10 mouse cellular contexts compared by ENCODE assay signal in the genomic region with DNA sequence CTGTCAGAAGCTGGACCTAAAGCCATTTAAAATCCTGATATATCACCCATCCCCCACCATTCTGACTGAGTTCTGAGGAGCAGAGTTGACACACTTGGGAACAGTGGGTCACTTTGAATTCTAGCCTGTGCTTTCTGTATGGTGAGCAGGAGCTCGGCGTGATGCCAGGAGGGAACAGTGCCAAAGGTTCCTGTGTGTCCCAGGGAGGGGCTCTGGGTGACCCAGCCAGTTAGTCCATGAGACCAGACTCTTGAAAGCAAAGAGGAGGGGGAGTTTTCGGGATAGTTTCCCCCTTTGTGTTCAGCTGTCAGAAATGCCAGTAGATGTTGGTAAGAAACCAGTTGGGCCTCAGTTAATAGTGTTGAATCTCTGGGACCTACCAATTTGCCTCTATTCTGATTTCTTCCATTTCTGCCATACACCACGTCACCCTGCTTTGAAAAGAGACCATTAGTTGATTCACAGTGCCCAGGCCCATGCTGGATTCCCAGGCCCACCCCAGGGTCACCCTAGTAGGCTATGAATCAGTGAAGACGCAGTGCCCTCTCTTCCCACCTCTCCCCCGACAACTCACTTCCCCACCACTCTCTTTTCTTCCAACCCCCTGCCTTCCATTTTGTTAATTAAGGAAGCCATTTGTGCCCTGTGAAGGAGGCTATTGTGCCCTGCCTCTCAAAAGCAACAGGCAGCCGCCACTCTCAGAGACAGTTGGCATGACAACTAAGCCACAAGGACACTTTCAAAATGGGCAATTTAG. TPM values are rescaled to one million over a fixed set of nuclear protein-coding genes. Genes with fewer than 3 reads are reported as not detected.
DNase-seq lines count a peak whose midpoint lies in the region; ATAC-seq lines count a peak whose summit lies in the region.
"Had no signal": no experiment of that assay in that cellular context is flagged by ENCODE, and none has a peak within 500 bp of the region (broad histone marks: within the 10 kb centered on the region; RNA-seq: fewer than 3 reads in every experiment).

No protein-coding gene starts in this region.

- no peaks in the 10 kb centered on the region for H3K36me3 ChIP-seq in lung, embryonic 15.5 days
- H3K36me3 ChIP-seq in hindbrain, embryonic 14.5 days (replicated peaks; ENCODE audit: control insufficient read depth, insufficient read depth), result no peaks in the 10 kb centered on the region

- no peak overlapping the region for H3K4me3 ChIP-seq in lung, embryonic 15.5 days
- no peak overlapping the region for H3K4me3 ChIP-seq in hindbrain, embryonic 14.5 days (replicated peaks; ENCODE audit: low read length)
- H3K4me3 ChIP-seq: myocyte had no signal

- DNase-seq in cerebellum, postnatal 4 days (ENCODE audit: low spot score in 2 of 2), result peak; percentile 62 to 71
- DNase-seq in cerebellum, adult 11-12 months, result no peak
- DNase-seq in lung, postnatal 25 days (ENCODE audit: low spot score), result no peak
- peak; percentile 71 for DNase-seq in hindbrain, embryonic 14.5 days (ENCODE audit: low spot score)
- DNase-seq in retina, embryonic 14.5 days (ENCODE audit: low spot score), result peak; percentile 45
- no peak for DNase-seq in gastrocnemius, adult 18-20 months (ENCODE audit: low spot score)
- no peak for DNase-seq in natural killer cell, adult 2 months (ENCODE audit: low spot score in 2 of 2)

- no peaks in the 10 kb centered on the region for H3K27me3 ChIP-seq in lung, embryonic 15.5 days
- H3K27me3 ChIP-seq in hindbrain, embryonic 14.5 days (ENCODE audit: control insufficient read depth, insufficient read depth, low read length), result no peaks in the 10 kb centered on the region

- H3K4me1 ChIP-seq in lung, embryonic 15.5 days, result peaks cover 7% of the 10 kb centered on the region
- peaks cover 15% of the 10 kb centered on the region; the same call in 1 of the 2 replicates for H3K4me1 ChIP-seq in hindbrain, embryonic 14.5 days (replicated peaks; ENCODE audit: control insufficient read depth, insufficient read depth, low read length)

- WGBS in lung, embryonic 15.5 days, result 61% methylated on average over 7 of the region's 7 CpGs
- WGBS in hindbrain, embryonic 14.5 days, result 34% methylated on average over 7 of the region's 7 CpGs

- no peaks in the 10 kb centered on the region for H3K9me3 ChIP-seq in lung, embryonic 15.5 days
- no peaks in the 10 kb centered on the region for H3K9me3 ChIP-seq in hindbrain, embryonic 14.5 days (ENCODE audit: control insufficient read depth, low read length)

- H3K9ac ChIP-seq in lung, embryonic 15.5 days, result no peak overlapping the region
- no peak overlapping the region for H3K9ac ChIP-seq in hindbrain, embryonic 14.5 days

- peak; percentile 75; the same call in 1 of the 2 replicates for ATAC-seq in lung, embryonic 15.5 days (ENCODE audit: borderline replicate concordance, extremely low read depth, low FRiP score, low TSS enrichment)
- peak; percentile 85; the same call in 1 of the 2 replicates for ATAC-seq in hindbrain, embryonic 14.5 days (ENCODE audit: low FRiP score)

- H3K27ac ChIP-seq in lung, embryonic 15.5 days, result 0 out of 2 replicates have a peak overlapping the region, but pooled peaks have one; percentile 4
- H3K27ac ChIP-seq in hindbrain, embryonic 14.5 days, result peak overlapping the region; percentile 33; the same call in 1 of the 2 replicates

- H3K4me2 ChIP-seq in lung, embryonic 15.5 days, result no peak overlapping the region
- H3K4me2 ChIP-seq in hindbrain, embryonic 14.5 days (replicated peaks), result no peak overlapping the region

RNA-seq across cellular contexts. Expression of a gene that starts 38.6 kb away (rescaled TPM):
- polyA plus RNA-seq in lung, embryonic 15.5 days (2015; fragmentation: Nextera tagmentation; extraction: Ambion mirVana), result 165 and 174 TPM in 2 replicates
- polyA plus RNA-seq in hindbrain, embryonic 14.5 days (2014; fragmentation: Nextera tagmentation; extraction: Ambion mirVana), result 136 and 151 TPM in 2 replicates
- total RNA-seq in gastrocnemius, adult 18-20 months (2021), result 10 to 100 TPM; 67.9 to 71.7 TPM

RNA-seq across cellular contexts. Expression of a gene that starts 39.0 kb away (rescaled TPM):
- polyA plus RNA-seq in lung, embryonic 15.5 days (2015; fragmentation: Nextera tagmentation; extraction: Ambion mirVana), result 0.61 and 1.0 TPM in 2 replicates
- polyA plus RNA-seq in hindbrain, embryonic 14.5 days (2014; fragmentation: Nextera tagmentation; extraction: Ambion mirVana), result 0.67 and 1.8 TPM in 2 replicates
- total RNA-seq in gastrocnemius, adult 18-20 months (2021), result not detected
- total RNA-seq: layer of hippocampus, postnatal 25 days had no signal

Comparison
In these comparisons a context has a peak if more than half of its experiments do, and no peak if none do; other contexts are left out.
1. DNase-seq: peak in cerebellum, postnatal 4 days (2 of 2), hindbrain, embryonic 14.5 days (single experiment) and retina, embryonic 14.5 days (single experiment); none in cerebellum, adult 11-12 months (single experiment), lung, postnatal 25 days (single experiment), gastrocnemius, adult 18-20 months (single experiment) and natural killer cell, adult 2 months (0 of 2).